Mouse (Mus musculus) thymus, postnatal 14 days (tissue): ENCODE measurements around the gene Simc1.

ENCODE experiments used
- DNase-seq: peaks from one replicate; pipeline ENCODE4 v3.0.0; 2021

Simc1 gene

DNA sequence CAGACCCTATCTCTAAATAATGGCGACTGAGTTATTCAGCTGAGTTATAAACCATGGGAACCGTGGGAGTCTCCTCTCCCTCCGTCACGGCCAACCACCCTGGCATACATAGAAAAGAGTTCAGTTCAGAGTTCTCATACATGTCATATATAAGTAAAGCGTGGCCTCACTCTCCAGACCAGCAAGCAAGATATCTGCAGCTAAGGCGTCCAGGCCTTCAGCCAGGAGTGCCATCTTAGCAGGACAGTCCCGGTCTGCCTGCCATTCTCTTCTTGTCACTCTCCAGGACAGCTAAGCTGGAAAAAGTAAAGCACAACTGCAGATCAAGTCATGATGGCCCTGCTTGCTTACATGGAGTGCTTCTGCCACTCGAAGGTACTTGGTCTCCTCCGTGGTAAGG lies 52.6 kb downstream of the Simc1 start:
- no peak for DNase-seq

GRCm38 (mm10) chr13:54556796-54557195 lies 53.2 kb downstream of the Simc1 start:
- no peak for DNase-seq

DNA sequence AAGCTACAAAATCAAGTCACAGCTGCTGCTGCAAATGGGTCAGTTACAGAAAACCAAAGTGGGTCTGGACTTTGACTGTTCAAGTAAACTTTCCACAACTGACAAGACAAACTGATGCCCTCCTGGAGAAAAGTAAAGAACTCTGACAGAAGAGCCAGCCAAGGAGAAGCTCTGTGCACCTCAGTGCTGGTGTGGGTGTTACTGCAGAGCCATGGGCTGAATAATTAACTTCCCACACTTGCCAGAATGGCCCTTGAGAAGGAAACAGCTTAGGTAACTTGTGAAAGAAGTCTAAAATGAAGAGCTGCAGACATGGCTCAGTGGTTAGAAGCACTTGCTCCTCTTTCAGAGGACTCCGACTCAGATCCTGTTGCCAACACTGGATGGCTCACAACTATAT lies 54.1 kb downstream of the Simc1 start:
- no peak for DNase-seq

GRCm38 (mm10) chr13:54559656-54560055 lies 56.1 kb downstream of the Simc1 start:
- no peak for DNase-seq

DNA sequence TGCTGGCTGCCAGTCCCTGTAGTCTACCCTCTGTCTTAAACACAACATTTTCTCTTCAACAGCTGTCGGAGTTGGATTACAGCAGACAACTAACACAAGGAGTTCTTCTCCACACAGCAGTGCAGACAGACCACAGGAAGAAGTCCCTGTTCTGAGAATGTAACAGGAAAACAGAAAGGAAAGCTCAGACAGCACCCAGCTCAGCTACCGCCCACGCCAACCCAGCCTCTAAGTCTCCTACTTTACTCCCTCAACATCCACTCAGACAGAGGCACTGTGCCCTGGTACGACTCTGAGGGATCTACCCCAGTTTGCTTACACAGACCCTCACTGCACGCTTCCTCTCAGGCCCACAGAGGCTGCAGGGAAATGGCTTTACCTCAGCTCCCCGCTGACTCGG lies 57.0 kb downstream of the Simc1 start:
- no peak for DNase-seq

GRCm38 (mm10) chr13:54562562-54562961 lies 59.0 kb downstream of the Simc1 start:
- DNase-seq, result no peak

DNA sequence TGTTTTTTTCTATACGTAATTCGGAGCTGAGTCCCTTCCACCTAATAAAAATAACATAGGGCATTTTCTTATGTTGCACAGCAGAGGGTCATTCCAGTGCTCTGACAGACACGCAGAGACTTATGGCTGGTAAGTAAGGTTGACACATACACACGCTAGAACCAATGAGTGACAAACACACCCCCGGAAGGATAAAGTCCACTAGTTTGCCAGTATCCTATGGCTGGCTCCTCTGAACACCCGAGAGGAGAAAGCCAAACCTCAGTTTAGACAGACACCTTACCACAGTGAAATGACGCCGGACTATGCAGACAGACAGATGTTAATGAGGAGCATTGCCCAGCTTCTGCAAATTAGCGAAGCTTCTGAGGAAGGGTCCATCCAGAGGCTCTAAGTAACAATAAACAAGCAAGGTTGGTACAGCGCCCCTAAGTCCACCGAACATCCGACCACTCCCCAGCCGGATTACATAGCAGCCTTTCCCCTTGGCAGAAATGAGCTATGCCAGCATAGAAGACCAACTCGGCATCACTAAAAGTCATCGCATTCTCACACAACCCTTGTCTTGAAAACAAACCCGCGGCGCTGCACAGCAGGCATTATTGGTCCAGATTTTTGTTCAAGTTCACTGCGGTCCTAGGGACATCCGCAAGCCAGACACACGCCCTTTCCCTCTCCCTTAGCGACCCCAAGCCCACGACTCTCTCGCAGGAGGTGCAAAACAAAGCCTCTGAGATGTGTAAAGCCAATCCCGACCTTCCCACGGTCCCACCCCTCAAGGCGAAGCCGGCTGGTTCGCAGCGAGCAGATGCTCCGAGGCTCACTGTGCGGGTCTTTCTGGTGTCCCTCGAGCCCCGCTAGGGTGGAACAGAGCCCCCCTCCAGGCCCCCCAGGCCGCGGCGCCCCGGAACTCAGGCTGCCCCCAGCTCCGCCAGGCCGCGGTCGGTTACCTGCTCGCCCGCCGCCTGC lies 60.9 kb downstream of the Simc1 start:
- peak; percentile 14 for DNase-seq

GRCm38 (mm10) chr13:54565201-54565581 lies 61.6 kb downstream of the Simc1 start, which contains the start of gene 4833439L19Rik:
Gene 4833439L19Rik, minus strand, starts transcription at chr13:54565435.
- DNase-seq, result peak; percentile 98

- DNase-seq, result peak; percentile 70
Measured at GRCm38 (mm10) chr13:54565594-54566345, 62.2 kb downstream of the Simc1 start.

GRCm38 (mm10) chr13:54568380-54568779 lies 64.8 kb downstream of the Simc1 start:
- no peak for DNase-seq

GRCm38 (mm10) chr13:54569282-54569681 lies 65.7 kb downstream of the Simc1 start:
- no peak for DNase-seq

DNA sequence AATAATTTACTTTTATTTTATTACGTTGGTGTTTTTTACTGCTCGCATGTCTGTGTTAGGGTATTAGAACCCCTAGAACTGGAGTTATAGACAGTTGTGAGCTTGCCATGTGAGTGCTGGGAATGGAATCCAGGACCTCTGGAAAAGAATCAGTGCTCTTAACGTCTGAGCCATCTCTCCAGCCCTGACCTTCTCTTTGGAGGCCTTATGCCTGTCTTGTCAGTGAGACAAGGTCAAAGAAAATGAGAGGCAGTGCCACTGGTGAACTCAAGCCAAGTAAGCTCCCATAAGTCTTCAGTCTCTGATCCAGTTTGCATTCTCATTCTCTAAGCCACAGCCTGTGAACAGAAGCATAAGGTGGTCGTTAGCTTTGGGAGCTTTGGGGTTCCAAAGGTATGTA lies 67.2 kb downstream of the Simc1 start:
- DNase-seq, result no peak

DNA sequence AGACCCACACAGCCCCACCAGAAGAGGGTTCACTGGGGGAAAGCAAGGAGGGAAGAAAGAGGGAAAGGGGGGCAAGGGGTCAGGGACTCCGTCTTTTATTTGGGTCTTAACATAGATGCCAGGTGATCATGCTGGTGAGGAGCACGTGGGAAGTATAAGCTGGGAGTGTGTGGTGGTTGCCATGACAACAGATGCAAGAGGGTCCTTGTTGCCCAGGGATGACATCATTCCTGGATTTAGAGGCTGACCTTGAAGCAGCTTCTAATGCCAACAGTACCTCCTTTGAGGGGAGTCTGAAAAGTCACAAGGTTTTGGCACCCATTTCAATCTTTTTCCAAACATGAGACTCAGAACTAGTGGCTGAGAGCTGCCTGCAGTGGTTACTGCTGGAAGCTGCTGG lies 68.1 kb downstream of the Simc1 start:
- no peak for DNase-seq

GRCm38 (mm10) chr13:54572621-54573020 lies 69.0 kb downstream of the Simc1 start:
- no peak for DNase-seq

GRCm38 (mm10) chr13:54574854-54575481 lies 71.4 kb downstream of the Simc1 start, which contains the start of gene Arl10:
Gene Arl10, plus strand, starts transcription at chr13:54575015.
- peak; percentile 69 for DNase-seq

- DNase-seq, result peak; percentile 26
Measured at GRCm38 (mm10) chr13:54575489-54575888, 71.9 kb downstream of the Simc1 start.

DNA sequence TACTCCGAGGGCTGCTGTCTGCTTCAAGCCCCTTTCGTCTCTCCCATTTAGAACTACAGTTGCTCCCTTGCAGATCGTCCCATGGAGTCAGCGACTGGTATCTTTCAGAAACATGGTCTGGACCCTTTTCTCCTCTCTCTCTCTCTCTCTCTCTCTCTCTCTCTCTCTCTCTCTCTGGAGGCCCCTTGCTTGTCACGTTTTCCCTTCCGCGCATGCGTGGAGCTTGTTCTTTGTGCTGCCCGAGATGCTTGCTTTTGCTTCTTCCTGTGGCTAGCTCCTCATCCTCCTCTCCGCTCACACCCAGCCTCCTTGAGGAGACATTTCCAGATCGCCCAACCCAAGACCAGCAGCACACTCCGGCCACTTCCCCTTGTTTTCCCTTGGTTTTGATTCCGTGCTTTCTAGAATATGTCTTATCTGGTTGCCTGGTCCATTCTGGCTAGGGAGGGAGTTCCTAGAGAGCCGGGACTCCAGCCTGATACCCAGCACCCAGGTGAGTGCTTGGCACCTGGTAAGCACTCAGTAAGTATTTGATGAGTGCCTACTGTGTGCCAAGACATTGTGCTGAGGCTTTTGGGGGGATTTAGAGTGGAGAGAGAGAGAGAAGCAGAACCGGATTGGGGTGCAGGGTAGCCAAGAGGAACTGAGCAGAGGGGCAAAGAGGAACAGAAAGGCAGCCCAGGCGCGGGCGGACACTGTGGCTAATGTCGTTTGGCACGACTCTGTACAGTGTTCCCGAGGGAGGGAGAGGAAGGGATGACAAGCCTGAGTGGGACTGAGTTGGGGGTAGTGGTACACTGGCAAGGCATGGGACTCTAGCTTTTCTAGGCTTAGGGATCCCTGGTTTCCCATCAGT lies 74.3 kb downstream of the Simc1 start:
- DNase-seq, result no peak

GRCm38 (mm10) chr13:54581385-54581784 lies 77.8 kb downstream of the Simc1 start:
- DNase-seq, result no peak

DNA sequence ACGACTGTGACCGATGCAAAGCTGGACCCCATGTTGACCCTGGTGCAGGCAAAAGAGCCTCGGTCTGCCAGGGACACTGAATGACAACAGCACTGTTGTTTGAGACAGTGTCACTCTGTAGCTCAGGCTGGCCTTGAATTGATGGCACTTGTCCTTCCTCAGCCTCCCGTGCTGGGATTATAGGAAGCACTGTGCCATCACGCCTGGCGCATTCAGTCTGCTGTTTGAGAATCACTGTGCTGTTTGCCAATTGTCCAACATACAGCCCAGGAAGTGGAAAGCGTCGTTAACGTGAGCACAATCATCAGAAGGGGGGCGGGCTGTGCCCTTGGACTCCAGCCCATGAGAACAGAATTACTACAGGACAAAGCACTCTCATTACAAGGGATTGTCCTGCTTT lies 78.5 kb downstream of the Simc1 start:
- DNase-seq, result no peak

DNA sequence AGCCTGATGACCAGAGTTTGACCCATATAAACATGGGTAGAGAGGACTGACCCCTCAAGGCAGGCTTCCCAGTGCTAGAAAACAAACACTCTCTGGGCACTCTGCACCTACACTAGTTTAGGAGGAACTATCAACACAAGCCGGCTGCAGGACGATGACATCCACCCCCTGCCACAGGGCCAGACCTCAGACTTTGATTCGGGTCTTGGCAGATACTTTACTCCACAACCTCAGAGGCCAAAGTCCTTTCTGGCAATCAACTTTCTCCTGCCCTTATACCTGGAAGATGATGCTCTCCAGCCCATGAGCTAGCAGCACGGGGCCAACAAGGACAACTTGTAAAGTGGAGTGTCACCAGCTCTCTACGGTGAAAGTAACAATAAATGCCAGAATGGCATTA lies 79.3 kb downstream of the Simc1 start:
- no peak for DNase-seq

GRCm38 (mm10) chr13:54585831-54586230 lies 82.3 kb downstream of the Simc1 start:
- DNase-seq, result no peak

- DNase-seq, result no peak
Measured at GRCm38 (mm10) chr13:54589414-54589995, 85.9 kb downstream of the Simc1 start.
